Mouse (Mus musculus) ovary, adult 18-20 months (tissue): ENCODE measurements around the gene Slc38a5.

Source experiments
- DNase-seq: peaks from one replicate; pipeline ENCODE4 v3.0.0; 2022; ENCODE audit warnings: low spot score, mixed read lengths

Slc38a5 gene

GRCm38 (mm10) chrX:8314905-8315304, 44.0 kb downstream of the Slc38a5 start:
- DNase-seq, result peak; percentile 15

- no peak for DNase-seq
Observed at GRCm38 (mm10) chrX:8327124-8327523, 56.2 kb downstream of the Slc38a5 start, which contains the start of gene Ssxb10. Gene Ssxb10, plus strand, starts transcription at chrX:8327424.
